Mouse (Mus musculus) activated CD4-positive, CD25-positive, alpha-beta regulatory T cell, adult 4 months (primary cell): ENCODE measurements around the gene Tifa. TPM values are rescaled to one million over a fixed set of nuclear protein-coding genes. Genes with fewer than 3 reads are reported as not detected.
A peak's percentile ranks its signal among the peaks of the same experiment; 100 is the strongest.

Source experiments
- ATAC-seq: one replicate; pipeline ENCODE4 v1.8.0; 2017
- polyA plus RNA-seq, 2 experiments: library from polyadenylated mRNA; unstranded; fragments of 100-300 nt; shearing (Covaris generic); gene quantifications; one replicate each; pipeline ENCODE4 v1.2.1; 2017

Tifa gene
- polyA plus RNA-seq, 2 experiments from 2014 or later = 0.42 TPM; not detected in 1

DNA sequence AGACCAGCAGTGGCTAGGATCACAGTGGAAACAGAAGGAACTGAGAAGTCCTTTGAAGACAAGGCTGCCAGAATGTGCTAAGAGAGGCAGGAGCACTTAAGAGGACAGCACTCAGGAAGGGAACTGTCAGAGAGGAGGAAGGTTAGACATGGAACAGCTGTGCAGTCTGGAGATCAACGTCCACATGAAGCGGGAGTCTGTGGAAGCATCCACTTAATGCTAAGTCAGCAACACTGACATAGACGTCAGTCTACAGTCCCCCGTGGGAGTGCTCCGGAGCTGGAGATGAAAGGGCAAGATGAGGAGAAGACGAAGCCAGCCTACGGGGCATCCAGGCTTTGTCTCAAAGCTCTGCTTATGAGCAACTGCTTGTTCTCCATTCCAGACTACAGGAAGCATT lies 37.5 kb downstream of the Tifa start:
- ATAC-seq = no peak

DNA sequence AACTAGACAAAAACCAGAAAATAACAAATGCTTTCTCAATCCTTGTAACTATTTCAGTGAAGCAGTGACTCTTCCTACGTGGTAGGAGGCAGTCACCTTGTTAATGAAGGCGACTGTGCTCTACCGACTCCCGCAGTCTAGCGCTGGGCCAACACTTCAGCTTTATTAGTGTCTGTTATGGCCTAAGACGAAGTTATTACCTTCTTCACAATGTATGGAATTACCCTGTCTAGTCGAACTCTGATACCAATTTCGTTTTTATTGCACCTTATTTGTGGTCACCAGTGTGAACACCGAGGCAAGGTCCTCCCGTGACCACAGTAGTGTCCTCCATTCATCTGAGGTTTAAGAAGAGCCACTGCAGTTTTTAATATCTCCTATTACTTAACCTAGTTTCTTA lies 40.6 kb downstream of the Tifa start:
- no peak for ATAC-seq

DNA sequence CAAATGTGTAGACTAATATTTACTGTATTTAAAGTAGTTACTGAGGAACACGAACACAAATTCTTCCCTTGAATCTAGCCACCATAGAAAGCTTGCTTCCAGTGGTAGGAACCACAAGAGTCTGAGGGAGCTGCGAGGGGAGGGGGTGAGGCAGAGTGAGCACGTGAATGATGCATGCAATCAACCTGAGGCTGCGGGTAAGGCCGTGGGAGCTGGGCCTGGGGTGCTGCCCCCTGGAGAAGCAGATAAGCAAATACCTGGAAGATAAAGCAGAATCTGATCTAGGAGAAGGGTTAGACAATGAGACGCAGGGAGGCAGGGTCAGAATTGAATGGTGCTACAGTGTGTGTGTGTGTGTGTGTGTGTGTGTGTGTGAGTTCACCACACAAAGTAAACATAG lies 41.5 kb downstream of the Tifa start:
- no peak for ATAC-seq

DNA sequence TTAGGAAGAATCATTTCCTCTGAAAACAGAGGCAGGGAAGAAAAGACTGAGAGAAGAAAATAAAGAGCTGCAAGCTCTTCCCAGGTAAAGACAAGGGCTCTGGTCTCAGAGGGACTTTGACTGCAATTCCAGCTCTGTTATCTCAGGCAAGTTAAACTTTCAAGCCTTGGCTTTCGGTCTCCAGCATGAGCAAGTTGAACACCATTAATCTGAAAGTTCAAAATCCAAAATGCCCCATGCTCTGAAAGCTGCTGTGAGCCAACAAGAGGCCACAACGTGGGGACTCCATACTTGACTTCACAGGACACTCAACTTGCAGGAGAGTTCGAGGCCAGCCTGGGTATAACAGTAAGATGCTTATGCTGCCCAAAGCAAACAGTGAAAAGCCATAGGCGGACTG lies 44.4 kb downstream of the Tifa start:
- no peak for ATAC-seq

- ATAC-seq = no peak
These were observed 46.0 kb downstream of the Tifa start for GRCm38 (mm10) chr3:127835594-127835993.

- ATAC-seq = no peak
These were observed 47.2 kb downstream of the Tifa start for GRCm38 (mm10) chr3:127836798-127837153.

DNA sequence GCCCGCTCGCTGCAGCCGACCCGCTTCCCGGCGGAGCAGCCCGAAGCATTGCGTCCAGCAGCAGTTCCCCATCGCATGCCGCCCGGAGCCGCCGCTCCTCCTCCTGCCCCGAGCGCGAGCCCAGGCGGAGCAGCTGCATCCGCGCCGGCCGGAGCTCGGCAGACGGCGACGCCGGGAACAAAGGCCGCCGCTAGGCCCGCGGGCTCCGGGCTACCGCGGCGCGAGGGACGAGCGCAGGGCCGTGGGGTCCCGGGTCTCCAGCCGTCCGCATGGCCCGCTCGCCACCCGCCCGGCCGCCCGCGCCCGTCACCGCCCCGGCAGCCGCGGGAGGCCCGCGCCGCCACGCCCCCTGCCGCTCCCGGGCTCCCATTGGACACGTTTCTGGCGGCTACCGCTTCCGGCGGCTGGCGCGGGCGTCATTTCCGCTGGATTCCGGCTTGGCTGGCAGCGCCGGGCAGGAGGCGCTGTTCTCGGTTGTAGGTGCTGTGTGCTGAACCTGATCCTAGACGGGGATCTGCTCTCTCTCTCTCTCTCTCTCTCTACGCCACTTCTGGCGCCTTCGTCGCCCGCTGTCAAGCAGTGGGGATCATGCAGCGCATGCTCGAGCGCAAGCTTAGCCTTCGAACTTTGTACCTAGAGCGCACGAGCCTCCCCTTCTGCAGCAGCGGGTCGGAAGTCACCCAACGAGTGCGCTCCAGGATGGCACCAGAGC lies 47.7 kb downstream of the Tifa start, which contains the start of gene Ap1ar:
Gene Ap1ar (minus strand): TSS at position 370 of the 712 bp plus-strand sequence.
- peak; percentile 96 for ATAC-seq

GRCm38 (mm10) chr3:127837972-127838644 lies 48.5 kb downstream of the Tifa start:
- ATAC-seq = no peak

- ATAC-seq = no peak
These were observed 52.3 kb downstream of the Tifa start for GRCm38 (mm10) chr3:127841926-127842325.

GRCm38 (mm10) chr3:127843324-127843940 lies 53.8 kb downstream of the Tifa start:
- no peak for ATAC-seq

DNA sequence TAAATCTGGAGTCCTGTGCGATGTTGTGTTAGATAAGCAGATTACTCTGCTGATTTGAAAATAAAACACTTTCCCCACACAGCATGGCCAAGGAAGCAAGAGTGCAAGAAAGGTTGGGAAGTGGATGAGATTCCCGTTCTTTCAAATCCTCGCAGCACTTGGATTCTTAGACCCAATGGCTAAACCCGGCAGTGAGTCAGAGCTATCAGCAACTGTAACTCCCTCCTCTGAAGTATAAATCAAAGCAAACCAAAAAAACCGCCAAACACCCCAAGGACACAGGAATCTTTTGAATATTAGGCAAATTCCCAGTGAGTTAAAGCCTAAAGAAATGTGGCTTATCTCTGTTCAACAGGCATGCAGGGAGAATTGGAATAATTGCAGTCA lies 54.3 kb downstream of the Tifa start:
- ATAC-seq = no peak

DNA sequence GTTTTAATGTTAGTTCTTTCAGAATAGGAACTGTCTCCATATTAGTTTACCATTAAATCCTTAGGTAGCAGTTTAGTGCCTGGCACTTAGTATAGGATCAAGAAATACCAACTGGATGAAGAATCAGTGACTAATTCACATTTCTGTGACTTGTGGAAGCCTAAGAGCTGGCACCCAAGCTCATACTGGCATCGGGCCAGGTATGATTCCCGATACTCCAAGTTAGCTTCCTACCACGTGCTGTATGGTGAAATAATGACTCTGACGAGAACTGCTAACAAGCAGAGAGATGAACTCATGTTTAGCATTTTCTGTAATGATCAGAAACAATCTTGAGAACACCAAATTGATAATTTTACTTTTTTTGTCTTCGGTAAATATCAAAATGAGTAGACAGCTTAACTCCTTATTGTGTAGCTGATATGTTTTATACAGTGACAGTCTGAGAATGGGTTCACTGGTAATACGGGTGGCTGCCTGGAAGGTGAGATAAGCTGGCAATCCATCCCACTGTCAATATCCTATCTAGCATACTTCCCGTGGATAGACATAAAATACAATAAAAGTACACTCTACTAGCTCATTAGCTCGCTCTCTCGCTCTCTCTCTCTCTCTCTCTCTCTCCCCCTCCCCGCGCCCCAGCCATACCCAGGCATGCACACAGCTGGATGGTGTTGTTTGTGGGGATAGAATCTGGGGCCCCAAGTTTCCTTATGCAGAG lies 58.6 kb downstream of the Tifa start:
- no peak for ATAC-seq

GRCm38 (mm10) chr3:127849922-127850321 lies 60.3 kb downstream of the Tifa start:
- ATAC-seq = no peak

- no peak for ATAC-seq
These were observed 61.4 kb downstream of the Tifa start for GRCm38 (mm10) chr3:127850776-127851646.

- ATAC-seq = no peak
These were observed 63.1 kb downstream of the Tifa start for GRCm38 (mm10) chr3:127852722-127853121.

DNA sequence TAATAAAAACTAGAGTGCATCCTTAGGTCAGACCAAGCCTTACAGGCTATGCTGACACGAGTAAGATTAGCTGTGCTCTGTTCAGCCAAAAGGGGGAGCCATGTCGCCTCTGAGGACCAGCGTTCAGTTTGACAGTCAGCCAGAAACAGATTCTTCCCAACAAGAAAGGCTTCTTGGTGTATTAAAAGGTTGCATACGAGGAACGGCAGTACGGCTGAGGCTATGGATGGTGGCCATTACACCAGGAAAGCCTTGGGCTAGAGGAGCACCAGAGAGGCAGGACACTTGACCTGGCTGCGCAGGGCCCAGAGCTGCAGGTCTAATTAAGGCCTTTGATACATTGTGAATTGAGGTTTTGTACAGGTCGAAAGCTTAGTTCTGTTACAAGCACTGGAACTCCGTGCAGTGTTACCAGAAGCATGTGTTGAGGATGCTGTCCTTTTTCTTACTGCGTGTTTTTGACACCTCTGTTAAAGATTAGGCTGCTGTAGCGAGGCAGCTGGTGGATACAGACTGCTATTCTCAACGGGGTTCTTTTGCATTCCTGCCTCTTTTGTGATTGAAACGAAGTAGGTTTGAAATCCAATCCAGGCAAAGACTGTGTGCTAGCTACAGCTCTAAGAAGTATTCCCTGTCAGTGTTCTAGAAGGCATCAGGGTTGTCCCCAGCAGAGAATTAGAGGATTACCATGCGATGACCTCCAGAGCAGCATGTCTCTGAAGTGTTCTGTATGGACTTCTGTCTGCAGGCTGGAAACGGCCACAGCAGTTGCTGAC lies 64.0 kb downstream of the Tifa start:
- ATAC-seq = peak; percentile 83

DNA sequence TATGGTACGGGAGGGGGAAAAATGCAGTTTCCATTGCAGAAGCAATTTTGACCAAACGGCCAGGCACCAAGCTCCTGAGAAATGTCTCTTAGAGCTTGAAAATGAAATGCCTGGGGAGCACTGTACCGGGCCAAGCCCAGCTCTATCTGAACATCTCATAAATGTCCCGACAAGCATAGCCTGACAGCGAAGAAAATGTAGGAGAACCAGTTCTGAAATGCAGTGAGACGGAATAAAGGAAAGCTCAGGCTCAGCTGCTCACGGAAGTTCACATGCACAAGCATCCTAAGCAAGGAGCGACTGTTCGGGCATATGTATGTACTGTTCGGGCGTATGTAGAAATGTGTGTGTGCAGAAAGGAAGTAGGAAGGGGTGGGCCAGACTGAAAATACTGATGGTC lies 71.7 kb downstream of the Tifa start:
- no peak for ATAC-seq

DNA sequence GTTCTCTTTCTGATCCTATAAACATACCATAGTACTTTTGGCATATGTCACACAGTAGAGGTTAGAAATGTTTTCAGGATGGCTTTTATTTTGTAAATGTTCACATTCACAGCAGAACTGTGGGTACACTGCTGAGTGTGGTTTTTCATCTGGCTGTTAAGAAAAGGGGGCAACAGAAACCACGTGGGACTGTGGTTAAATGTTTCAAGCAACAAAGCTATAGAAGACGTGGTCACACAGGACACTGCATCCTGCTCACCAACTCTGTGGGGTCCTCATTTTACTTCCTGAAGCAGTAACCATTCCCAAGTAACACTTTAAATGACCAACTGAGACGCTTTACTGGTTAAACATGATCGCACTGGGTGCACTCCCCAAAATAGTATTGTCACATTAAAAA lies 72.9 kb downstream of the Tifa start:
- ATAC-seq = no peak

- ATAC-seq = no peak
These were observed 74.0 kb downstream of the Tifa start for GRCm38 (mm10) chr3:127863571-127863970.

GRCm38 (mm10) chr3:127864242-127864641 lies 74.6 kb downstream of the Tifa start:
- no peak for ATAC-seq

DNA sequence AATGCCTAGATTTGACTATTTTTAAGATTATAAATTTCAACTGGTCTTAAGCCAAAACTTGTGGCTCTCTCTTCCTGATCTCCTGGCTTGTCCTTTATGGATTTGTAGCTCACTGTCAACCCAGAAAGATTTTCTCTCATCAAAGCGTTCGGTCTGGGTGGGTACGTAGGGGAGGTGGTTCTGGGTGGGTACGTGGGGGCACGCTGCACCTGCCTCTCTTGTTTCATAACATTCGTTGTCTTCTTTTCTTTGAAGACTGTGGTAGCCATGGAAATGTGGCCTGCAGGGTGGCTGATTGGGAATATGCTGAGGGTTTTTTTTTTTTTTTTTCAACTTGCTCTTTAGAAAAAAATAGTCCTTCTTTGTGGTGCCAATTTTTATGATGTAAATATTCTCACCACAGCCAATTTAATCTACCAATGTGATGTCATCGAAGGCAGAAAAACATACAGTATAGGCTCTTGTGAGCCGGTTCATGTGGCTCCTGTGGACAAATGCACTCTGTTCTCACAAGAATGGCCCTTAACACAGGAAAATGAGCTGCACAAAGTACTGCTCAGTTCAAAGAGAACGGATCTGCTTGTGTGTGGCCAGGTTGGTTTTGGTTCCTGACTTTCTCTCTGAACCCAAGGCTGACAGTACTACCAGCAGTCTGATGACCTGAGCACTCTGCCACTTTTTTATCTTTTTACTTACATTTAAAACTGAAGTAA lies 78.6 kb downstream of the Tifa start:
- ATAC-seq = no peak
